Mouse (Mus musculus): ENCODE results near the gene Fam131c. TPM values are rescaled to one million over a fixed set of nuclear protein-coding genes. Genes with fewer than 3 reads are reported as not detected.

Gene Fam131c
- polyA plus RNA-seq, 1 experiment from 2014 or later: 0.70 TPM

DNA sequence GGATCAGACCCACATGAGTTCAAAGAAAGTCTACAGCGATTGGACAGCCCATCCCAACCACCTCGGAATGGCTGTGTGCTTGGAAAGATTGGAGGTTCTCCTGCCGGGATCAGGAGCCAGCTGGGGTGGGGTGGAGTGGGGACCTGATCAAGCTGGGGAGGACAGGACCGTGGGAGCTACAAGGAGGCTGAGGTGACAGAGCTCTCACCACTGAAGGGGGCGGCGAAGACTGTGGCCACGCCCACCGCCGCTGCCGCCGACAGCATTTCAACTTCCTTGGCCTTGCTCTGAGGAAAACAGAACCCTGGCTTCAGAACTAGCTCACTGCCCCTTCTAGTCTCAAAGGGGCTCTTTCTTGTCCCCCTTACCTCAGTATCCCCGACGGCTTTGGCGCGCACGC lies 26.7 kb downstream of the Fam131c start:
- Histone ChIP-seq H3K36me3 (no peaks in the 10 kb centered on the region), H3K4me1 (peaks cover 8% of the 10 kb centered on the region), H3K27ac (replicated peaks) (0 out of 2 replicates have a peak overlapping the region, but pooled peaks have one; percentile 46), H3K4me3 (peak overlapping the region; percentile 23; the same call in 1 of the 2 replicates), H3K27me3 (ENCODE audit: low read depth, poor library complexity, severe bottlenecking) (peaks cover 40% of the 10 kb centered on the region), H3K9me3 (replicated peaks) (no peaks in the 10 kb centered on the region)
- DNase-seq (ENCODE audit: low spot score): no peak
- 18% methylated on average over 16 of the region's 16 CpGs for WGBS

DNA sequence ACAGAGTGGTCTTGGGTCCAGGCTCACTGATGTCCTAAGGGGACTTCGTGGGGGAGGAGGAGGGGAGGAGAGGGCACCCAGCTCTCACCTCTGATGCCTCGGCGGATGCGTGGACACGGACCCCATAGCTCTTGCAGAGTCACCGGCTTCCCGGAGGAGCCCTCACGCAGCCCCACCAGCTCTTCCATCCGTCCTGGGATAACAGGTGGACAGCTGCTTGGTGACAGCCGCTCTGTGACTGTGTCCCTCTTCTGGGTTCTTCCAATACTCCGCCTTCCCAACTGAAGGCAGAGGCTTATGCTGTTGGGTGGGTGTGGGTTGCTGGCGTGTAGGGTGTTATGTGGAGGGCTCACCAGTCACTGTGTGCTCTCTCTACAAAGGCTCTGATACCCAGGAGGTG lies 29.8 kb downstream of the Fam131c start:
- Histone ChIP-seq H3K9me3 (replicated peaks) (no peaks in the 10 kb centered on the region), H3K36me3 (no peaks in the 10 kb centered on the region), H3K4me3 (no peak overlapping the region), H3K27me3 (ENCODE audit: low read depth, poor library complexity, severe bottlenecking) (peaks cover 40% of the 10 kb centered on the region), H3K4me1 (peaks cover 8% of the 10 kb centered on the region), H3K27ac (replicated peaks) (no peak overlapping the region)
- no peak for DNase-seq (ENCODE audit: low spot score)
- WGBS: 77% methylated on average over 12 of the region's 12 CpGs

DNA sequence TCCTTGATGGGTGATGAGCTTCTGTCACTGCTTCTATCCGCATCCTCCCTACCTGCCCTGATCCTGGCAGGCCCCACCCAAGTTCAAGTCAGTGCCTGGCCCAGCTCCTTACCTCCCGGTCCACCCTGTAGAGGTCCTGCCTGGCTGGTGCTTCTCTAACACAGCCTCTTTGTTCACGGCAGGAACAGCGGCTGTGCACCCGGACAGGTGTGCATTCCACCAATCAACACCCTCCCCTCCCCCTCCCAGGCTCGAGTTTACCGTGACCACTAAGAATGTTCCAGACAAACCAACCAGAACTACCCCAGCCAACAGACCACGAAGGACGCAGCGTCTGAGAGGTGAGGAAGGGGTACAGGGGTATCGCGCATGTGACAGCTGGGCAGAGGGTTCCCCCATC lies 30.5 kb downstream of the Fam131c start, which contains the start of gene Clcnka:
Clcnka (minus strand) TSS at position 180 of the 400 bp plus-strand sequence.
- Histone ChIP-seq H3K4me1 (peaks cover 8% of the 10 kb centered on the region), H3K4me3 (no peak within 1 kb of the TSS), H3K27ac (replicated peaks) (no peak within 1 kb of the TSS), H3K36me3 (no peaks in the 10 kb centered on the region), H3K27me3 (ENCODE audit: low read depth, poor library complexity, severe bottlenecking) (peaks cover 40% of the 10 kb centered on the region), H3K9me3 (replicated peaks) (no peaks in the 10 kb centered on the region)
- 70% methylated on average over 12 of the region's 12 CpGs for WGBS
- no peak for DNase-seq (ENCODE audit: low spot score)

DNA sequence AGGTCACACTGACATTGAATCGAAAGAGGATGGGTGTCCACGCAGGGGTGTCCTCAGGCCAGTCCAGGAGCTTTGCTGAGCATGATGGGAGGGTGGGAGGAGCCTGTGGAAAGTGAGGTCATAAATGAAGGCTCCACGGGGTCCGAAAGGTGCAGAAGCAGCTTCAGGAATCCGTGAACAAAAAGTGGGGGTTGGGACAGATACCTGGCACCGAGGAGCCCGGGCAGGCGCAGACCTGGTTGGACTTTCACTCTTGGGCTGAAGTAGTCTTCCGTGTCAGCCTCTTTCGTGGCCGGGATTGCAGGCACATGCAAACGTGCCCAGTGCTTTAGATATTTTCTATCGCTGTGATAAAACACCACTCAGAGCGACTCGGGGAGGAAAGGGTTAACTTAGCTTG lies 32.2 kb downstream of the Fam131c start:
- Histone ChIP-seq H3K36me3 (no peaks in the 10 kb centered on the region), H3K27me3 (ENCODE audit: low read depth, poor library complexity, severe bottlenecking) (peaks cover 37% of the 10 kb centered on the region), H3K4me1 (peaks cover 7% of the 10 kb centered on the region), H3K4me3 (no peak overlapping the region), H3K27ac (replicated peaks) (no peak overlapping the region), H3K9me3 (replicated peaks) (no peaks in the 10 kb centered on the region)
- DNase-seq (ENCODE audit: low spot score): no peak
- 87% methylated on average over 15 of the region's 15 CpGs for WGBS

DNA sequence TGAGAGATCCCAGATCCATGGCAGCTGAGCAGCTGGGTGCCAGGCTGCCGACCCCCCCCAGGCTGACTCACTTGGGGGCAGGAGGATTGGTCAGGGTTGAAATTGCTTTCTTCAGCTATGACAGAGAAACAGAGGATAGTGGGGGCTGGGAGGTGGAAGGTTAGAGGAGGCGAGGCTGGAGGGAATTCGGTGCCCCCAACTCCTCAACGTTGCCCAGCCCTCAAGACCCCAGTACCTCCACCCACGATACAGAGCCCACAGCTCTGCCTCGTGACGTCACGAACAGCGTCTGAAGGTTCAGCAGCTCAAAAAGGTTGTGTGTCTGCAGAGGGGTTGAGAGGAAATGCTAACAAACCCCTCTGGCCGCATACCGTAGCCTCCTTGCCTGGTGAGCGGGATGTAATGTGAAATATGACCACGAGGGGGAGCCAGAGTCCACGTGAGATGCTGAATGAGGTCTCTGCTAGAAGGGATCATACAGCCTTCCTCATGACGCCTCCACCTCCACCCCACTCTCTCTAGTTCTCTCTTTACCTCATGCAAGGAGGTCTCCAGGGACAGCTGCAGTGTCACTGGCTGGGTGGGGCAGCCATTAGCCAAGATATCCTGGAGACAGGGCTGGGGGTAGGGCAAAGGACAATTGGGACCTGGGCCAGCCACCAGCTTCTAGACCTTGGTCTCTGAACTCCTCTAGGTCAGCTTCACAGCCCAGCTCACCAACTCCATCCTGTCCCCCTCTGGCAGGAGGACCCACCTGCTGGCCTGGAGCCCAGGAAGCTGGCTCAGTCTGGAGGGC lies 36.7 kb downstream of the Fam131c start:
- DNase-seq (ENCODE audit: low spot score): peak; percentile 87
- Histone ChIP-seq H3K4me3 (no peak overlapping the region), H3K27me3 (ENCODE audit: low read depth, poor library complexity, severe bottlenecking) (peaks cover 16% of the 10 kb centered on the region), H3K27ac (replicated peaks) (no peak overlapping the region), H3K9me3 (replicated peaks) (no peaks in the 10 kb centered on the region), H3K36me3 (no peaks in the 10 kb centered on the region), H3K4me1 (peaks cover 10% of the 10 kb centered on the region)
- WGBS: 16% methylated on average over 15 of the region's 15 CpGs

DNA sequence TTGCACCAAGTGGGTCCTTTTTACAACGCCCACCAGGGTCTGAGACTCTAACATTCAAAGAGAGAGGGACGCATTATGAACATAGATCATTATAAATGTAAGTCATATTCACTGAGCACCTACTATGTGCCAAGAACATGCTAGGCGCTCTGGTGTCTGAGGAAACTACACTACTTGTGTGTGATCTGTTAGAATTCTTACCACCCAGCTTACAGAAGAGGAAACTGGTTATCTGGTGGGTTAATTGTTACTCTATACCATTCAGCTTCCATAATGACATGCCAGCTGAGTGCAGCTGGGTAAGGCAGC lies 37.2 kb downstream of the Fam131c start:
- Histone ChIP-seq H3K36me3 (no peaks in the 10 kb centered on the region), H3K27me3 (ENCODE audit: low read depth, poor library complexity, severe bottlenecking) (peaks cover 16% of the 10 kb centered on the region), H3K9me3 (replicated peaks) (no peaks in the 10 kb centered on the region), H3K27ac (replicated peaks) (no peak overlapping the region), H3K4me1 (peaks cover 10% of the 10 kb centered on the region), H3K4me3 (no peak overlapping the region)
- 81% methylated on average over 3 of the region's 3 CpGs for WGBS
- DNase-seq (ENCODE audit: low spot score): no peak

DNA sequence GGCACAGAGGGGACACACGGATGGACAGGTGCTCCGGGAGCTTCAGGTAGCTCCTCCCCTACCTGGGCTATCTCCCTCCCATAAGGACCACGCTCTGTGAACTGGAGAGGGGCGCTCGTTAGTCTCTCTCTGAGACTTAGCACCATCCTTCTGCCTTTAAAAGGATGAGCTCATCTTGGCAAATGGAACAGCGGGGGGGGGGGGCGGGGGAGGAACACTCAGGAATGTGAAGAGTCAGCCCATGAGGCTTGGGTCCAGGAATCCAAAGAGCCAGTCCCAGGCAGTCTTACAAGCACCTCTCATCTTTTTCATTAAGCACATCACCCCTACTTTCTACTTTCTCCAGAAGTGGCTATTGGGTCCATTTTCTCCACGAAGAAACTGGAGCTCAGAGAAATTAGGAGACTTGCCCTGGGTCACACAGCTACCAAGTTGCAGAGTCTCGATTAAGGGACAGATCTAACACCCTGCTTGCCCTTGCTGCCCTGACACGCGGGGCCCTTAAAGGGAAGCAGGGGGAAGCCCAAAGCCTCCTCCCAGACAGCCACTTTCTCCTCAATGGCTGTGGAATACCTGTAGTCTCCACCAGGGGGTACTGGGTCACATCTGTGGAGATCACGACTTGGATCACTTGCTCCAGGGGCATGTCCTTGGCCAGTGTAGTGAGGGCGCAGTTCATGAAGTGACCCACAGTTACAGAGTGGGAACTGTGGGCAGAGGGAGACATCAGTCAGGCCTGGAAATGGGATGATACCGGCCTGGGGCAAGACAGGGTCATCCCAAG lies 38.7 kb downstream of the Fam131c start:
- H3K9me3 ChIP-seq (replicated peaks): no peaks in the 10 kb centered on the region
- WGBS: 51% methylated on average over 14 of the region's 14 CpGs
- no peaks in the 10 kb centered on the region for H3K36me3 ChIP-seq
- H3K27ac ChIP-seq (replicated peaks): no peak overlapping the region
- H3K27me3 ChIP-seq (ENCODE audit: low read depth, poor library complexity, severe bottlenecking): peaks cover 22% of the 10 kb centered on the region
- H3K4me1 ChIP-seq: peaks cover 13% of the 10 kb centered on the region
- no peak for DNase-seq (ENCODE audit: low spot score)
- no peak overlapping the region for H3K4me3 ChIP-seq

DNA sequence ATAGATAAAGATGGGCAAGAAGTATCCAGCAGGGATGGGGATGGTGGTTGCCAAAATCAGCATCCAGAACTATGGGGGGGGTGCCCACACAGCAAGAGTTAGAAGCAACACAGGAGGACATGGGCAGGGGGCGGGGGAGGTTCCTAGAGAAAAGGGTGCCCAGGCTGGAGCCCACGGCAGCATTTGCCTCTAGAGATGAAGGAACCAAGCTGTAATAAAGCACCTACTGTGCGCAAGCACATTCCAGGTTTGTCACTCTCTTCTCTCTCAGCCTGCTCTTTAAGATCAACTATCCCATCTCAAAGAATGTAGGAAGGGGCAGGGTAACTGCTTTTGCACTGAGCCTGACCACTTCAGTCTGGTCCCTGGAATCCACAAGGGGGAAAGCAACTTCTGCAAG lies 40.6 kb downstream of the Fam131c start:
- no peak overlapping the region for H3K4me3 ChIP-seq
- no peak overlapping the region for H3K27ac ChIP-seq (replicated peaks)
- H3K36me3 ChIP-seq: no peaks in the 10 kb centered on the region
- peaks cover 13% of the 10 kb centered on the region for H3K4me1 ChIP-seq
- peaks cover 26% of the 10 kb centered on the region for H3K27me3 ChIP-seq (ENCODE audit: low read depth, poor library complexity, severe bottlenecking)
- DNase-seq (ENCODE audit: low spot score): no peak
- 88% methylated on average over 3 of the region's 3 CpGs for WGBS
- H3K9me3 ChIP-seq (replicated peaks): no peaks in the 10 kb centered on the region

DNA sequence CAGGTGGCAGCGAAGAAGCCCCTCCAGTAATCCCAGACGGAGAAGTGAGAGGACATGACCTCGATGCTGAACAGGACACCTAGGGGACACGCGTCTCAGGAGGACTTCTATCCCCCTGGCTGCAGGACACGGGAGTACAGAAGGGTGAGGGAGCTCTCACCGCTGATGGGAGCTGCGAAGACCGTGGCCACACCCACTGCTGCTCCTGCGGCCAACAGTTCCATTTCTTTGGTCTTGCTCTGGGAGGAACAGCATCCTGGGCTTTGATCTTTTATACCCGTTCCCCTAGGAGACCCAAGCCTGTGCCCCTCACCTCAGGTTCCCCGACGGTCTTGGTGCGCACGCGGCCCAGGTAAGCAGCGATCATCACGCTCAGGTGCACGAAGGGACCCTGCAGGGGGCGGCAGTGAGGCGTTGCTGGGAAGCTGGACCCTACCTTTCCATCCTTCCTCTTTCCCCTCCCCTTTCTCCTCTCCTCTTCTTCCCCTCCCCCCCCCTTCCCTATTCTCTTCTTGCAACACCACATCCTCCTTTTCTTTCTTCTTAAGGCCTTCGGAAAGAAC lies 43.5 kb downstream of the Fam131c start:
- no peak overlapping the region for H3K4me3 ChIP-seq
- WGBS: 17% methylated on average over 22 of the region's 22 CpGs
- no peak for DNase-seq (ENCODE audit: low spot score)

DNA sequence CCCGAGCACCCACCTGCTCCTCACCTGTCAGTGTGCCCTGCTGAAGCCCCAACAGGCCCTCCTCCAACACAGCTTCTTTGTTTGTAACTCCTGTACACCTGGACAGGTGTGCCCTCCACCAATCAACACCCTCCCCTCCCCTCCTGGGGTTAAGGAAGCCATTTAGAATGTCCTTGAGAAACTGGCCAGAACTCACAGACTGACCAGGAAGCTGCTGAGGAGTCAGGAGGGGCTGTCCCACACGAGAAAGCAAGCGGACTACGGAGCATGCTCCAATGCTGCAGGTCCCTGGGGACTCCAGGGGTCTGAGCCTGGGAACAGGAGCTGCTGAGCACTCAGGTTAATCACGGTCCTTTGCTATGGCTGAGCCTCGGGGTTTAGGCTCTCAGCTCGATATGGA lies 47.9 kb downstream of the Fam131c start, which contains the start of gene Clcnkb:
Clcnkb (minus strand) TSS at position 91 of the 400 bp plus-strand sequence.
- H3K4me1 ChIP-seq: peaks cover 11% of the 10 kb centered on the region; the same call in 1 of the 2 replicates
- H3K4me3 ChIP-seq: no peak within 1 kb of the TSS
- WGBS: 66% methylated on average over 7 of the region's 7 CpGs
- peaks cover 11% of the 10 kb centered on the region; the same call in 1 of the 2 replicates for H3K27me3 ChIP-seq (ENCODE audit: low read depth, poor library complexity, severe bottlenecking)
- no peak within 1 kb of the TSS for H3K27ac ChIP-seq (replicated peaks)
- H3K9me3 ChIP-seq (replicated peaks): no peaks in the 10 kb centered on the region
- no peaks in the 10 kb centered on the region for H3K36me3 ChIP-seq
- DNase-seq (ENCODE audit: low spot score): no peak

More for the DNA sequence above, 43.5 kb downstream of the Fam131c start:
- Histone ChIP-seq H3K27me3 (ENCODE audit: low read depth, poor library complexity, severe bottlenecking) (peaks cover 14% of the 10 kb centered on the region), H3K36me3 (no peaks in the 10 kb centered on the region), H3K4me1 (0 out of 2 replicates have a peak, but pooled peaks cover 8% of the 10 kb centered on the region), H3K27ac (replicated peaks) (no peak overlapping the region), H3K9me3 (replicated peaks) (no peaks in the 10 kb centered on the region)

DNA sequence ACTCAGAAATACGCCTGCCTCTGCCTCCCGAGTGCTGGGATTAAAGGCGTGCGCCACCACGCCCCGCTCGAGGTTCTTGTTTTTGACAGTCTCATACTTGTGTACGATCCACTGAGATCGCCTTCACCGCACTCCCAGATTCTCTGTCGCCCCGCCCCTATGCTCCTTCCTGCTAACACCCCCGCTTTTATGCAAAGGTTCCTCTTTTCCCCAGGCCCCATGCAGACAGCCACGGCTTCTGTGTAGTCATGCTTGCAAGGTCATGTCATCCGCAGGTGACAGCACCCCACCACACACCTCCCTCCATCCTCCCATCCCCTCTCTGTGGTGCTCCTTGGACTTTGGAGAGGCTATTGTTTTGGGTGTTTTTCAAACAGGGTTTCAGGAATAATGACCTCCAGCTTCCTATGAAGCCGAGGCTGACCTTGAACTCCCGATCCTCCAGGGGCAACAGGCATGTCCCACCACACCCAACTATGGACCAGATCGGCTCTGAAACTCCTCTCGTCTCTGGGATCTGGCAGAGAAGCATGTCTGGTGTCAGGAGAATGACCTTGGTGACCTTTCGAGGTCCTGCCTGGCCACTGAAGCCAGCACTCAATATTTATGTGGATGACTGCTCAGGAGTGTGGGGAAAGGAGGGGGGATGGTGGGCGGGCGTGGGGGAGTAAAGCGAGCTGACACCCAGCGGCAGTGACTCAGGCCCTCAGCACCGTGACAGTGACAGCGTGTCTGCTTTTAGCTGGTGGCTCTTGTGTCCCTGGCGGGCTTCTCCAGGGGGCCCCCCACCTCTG lies 51.6 kb downstream of the Fam131c start:
- Histone ChIP-seq H3K27ac (replicated peaks) (no peak overlapping the region), H3K4me1 (peaks cover 8% of the 10 kb centered on the region; the same call in 1 of the 2 replicates), H3K27me3 (ENCODE audit: low read depth, poor library complexity, severe bottlenecking) (peaks cover 35% of the 10 kb centered on the region), H3K36me3 (no peaks in the 10 kb centered on the region), H3K4me3 (no peak overlapping the region), H3K9me3 (replicated peaks) (no peaks in the 10 kb centered on the region)
- no peak for DNase-seq (ENCODE audit: low spot score)
- WGBS: 76% methylated on average over 27 of the region's 27 CpGs

DNA sequence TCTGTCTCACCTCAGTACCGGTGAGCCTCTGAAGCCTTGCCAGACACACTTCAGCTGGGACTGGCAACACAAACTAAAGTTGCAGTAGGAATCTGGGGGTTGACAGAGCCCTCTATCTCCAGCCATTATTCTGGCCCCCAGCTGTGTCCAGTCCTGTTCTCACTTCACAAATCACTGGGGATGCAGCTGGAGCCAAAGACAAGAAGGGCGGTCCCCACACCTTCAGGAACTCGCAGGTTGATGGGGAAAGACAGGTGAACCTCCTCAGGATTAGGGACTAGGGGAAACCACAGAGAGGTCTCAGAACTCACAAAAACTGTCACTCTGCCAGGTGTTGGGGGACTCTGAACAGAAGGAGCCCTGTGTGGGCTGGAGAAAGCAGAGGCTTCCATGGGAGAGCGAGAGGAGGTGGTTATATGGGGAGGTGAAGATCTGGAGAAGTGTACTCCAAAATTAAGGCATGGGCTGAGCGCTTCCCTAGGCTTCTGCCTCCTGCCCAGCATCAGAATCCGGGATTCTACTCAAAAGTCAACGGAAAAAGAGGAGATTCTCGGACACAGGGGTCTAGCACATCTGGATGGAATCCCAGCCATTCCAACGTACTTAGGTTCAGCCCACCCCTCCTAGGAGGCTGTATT lies 52.3 kb downstream of the Fam131c start, which contains the start of gene Hspb7:
Hspb7 (plus strand) TSS at position 588 of the 638 bp plus-strand sequence.
- 60% methylated on average over 9 of the region's 9 CpGs for WGBS
- Histone ChIP-seq H3K27me3 (ENCODE audit: low read depth, poor library complexity, severe bottlenecking) (peaks cover 42% of the 10 kb centered on the region), H3K36me3 (no peaks in the 10 kb centered on the region), H3K27ac (replicated peaks) (no peak within 1 kb of the TSS), H3K4me1 (peaks cover 12% of the 10 kb centered on the region), H3K4me3 (no peak within 1 kb of the TSS), H3K9me3 (replicated peaks) (no peaks in the 10 kb centered on the region)
- DNase-seq (ENCODE audit: low spot score): no peak

All from midbrain, embryonic 10.5 days (tissue).